Mouse (Mus musculus) frontal cortex, postnatal 36 days (tissue): Measurements from ENCODE around the gene Cyp2c39.
"Not testable (repeated sequence)": the region's sequence is repeated elsewhere in the genome, so short reads cannot be mapped to it uniquely, and the experiment has no call there.

ENCODE experiments used
- DNase-seq, 2 experiments: peaks; one replicate each; pipeline ENCODE4 v3.0.0; 2022; ENCODE audit warnings: low spot score in 2 of 2

The Cyp2c39 gene

GRCm38 (mm10) chr19:39510534-39510933 is at the start of gene Cyp2c39:
Gene Cyp2c39 (plus strand): TSS chr19:39510862.
- no peak for DNase-seq

- no peak for DNase-seq
These were observed 47.7 kb upstream of the Cyp2c39 start, which contains the start of gene Cyp2c38 for GRCm38 (mm10) chr19:39462941-39463340. Gene Cyp2c38 (minus strand): TSS chr19:39463075.

- DNase-seq, result no peak
These were observed 46.7 kb upstream of the Cyp2c39 start for GRCm38 (mm10) chr19:39463923-39464322.

GRCm38 (mm10) chr19:39483961-39484360 is 26.7 kb upstream of the Cyp2c39 start:
- not testable (repeated sequence) for DNase-seq

- no peak for DNase-seq
These were observed 4.3 kb upstream of the Cyp2c39 start for GRCm38 (mm10) chr19:39506341-39506740.

GRCm38 (mm10) chr19:39509533-39509932 is 1.1 kb upstream of the Cyp2c39 start:
- DNase-seq, result no peak
